Mouse (Mus musculus) cerebellum, adult 9-11 months (tissue): Measurements from ENCODE around the gene Comp.

Experiments used
- DNase-seq: peaks from one replicate; pipeline ENCODE4 v3.0.0; 2022

Comp gene

DNA sequence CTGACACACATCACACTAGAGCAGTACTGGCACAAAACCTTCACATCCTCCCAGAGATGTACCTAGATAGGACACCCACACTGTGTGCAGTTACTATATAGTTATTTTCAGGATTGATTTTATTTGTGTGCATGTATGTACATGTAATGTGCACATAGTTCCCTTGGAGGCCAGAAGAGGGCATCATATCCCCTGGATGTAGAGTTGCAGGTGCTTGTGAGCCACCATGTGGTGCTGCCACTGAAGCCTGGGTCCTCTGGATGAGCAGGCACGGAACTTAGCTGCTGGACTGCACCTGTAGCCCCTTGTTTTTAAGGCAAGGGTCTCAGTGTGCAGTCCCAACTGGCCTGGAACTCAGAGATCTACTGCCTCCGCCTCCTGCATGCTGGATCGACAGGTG, 30.9 kb downstream of the Comp start:
- DNase-seq, result no peak

DNA sequence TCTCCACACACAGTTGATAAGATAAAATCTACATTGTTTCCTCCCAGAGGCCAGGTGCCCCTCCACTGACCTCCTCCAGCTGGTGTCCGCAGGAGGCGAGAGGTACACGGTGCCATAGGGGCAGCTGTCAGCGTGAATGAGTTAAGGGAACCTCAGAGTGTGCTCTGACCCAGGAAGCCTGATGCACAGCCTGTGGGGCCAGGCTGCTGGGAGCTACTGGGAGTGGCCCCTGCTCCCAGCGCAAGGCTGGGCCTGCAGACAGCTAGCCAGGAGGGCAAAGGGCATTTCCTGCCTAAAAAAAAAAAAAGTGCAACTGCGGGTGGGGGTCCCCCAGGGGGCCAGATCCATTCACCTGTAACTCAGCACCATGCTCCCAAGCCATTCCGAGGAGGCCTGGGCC, 31.8 kb downstream of the Comp start:
- DNase-seq, result no peak

DNA sequence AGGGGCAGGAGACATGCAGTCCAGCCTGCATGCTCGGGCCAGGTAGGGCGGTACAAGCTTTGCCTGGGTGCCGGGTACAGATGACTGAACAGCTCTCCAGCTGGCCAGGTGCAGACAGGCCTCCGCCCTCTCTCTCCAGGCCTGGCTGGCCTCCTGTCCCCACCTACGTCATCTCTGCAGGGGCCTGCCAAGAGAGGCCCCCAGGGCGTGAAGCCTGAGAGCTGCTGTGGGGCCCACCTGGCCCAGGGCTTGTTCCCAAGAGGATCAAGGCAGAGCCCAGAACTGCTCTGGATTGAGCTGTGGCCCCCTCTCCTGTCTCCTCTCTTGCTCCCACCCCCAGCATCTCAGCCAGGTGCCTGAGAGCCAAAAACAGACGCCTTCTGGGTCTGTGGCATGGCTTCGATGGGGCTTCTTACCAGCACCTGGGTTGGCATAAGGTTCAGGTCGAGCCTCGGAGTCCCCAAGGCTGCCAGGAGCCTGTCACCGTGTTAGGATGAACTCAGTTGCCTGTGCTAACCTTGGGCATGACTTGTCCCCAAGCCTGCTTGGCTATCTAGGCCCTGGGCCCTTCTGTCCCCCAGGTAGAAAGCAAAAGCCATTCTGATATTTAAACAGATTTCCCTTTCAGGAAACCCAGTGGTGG, 33.2 kb downstream of the Comp start:
- DNase-seq, result peak; percentile 77

GRCm38 (mm10) chr8:70408301-70408700, 34.9 kb downstream of the Comp start:
- peak; percentile 69 for DNase-seq

DNA sequence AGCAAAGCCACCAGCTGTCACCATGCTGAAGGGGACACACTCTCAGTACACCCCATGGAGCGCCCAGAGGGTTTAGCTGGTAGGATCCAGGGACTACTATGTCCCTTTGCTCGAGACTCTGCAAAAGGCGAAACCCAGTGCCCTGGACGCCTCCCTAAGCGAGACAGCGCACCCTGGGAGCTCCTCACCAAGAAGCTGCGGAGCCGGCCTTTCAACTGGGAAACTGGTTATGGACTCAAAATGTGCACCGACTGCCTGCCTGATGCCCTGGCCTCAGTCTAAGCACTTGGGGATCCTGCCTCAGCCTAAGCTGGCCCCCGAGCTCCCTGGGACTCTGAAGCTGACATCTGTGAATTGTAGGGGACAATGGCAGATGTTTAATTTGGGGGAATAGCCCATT, 35.7 kb downstream of the Comp start:
- no peak for DNase-seq

DNA sequence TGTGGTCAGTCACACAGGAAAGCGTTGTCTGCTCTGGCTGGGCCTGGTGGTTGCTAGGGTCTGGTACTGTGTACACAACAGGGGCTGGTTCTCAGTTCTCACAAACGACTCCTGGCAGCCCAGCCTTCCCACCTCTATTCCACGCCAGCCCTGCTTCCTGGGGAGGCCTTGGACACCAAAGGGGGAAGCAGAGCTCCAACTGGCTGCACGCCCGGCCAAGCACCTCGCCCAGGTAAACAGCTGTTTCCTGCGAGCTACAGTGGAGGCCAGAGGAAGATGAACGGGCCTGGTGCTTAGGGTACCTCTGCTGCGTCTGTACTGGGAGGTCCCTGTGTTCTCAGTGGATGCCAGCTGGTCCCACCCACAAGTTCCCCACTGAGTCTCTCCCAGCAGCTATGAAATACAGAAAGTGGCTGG, 36.1 kb downstream of the Comp start:
- peak; percentile 77 for DNase-seq

GRCm38 (mm10) chr8:70410281-70410680, 36.9 kb downstream of the Comp start:
- DNase-seq, result peak; percentile 80

DNA sequence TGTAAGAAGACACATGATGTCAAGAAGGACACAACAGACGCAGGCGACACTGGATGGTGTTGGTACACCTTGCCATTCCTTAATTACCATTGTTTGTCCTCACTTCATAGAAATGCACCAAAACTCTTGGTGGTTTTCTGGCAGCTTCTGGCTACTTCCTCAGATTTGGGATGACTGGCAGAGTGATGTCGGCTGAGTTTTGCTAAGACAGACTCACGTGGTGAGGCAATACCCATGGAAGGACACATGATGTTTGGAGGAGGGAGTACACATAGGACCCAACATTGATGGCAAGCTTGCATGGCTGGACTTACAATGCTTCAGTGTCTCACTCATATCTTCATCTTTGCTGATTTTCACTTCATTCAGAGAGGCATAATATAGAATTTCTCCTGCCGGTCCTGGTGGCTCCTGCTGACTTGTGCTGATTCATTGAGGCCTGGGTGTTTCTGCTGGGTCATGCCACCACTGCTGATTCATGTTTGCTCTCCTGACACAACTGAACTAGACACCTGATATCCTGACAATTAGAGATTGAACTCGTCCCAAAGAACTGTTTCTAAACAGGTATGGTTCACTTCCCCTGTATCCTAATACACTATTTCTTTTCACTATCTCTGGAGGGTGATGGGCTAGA, 41.1 kb downstream of the Comp start:
- no peak for DNase-seq

DNA sequence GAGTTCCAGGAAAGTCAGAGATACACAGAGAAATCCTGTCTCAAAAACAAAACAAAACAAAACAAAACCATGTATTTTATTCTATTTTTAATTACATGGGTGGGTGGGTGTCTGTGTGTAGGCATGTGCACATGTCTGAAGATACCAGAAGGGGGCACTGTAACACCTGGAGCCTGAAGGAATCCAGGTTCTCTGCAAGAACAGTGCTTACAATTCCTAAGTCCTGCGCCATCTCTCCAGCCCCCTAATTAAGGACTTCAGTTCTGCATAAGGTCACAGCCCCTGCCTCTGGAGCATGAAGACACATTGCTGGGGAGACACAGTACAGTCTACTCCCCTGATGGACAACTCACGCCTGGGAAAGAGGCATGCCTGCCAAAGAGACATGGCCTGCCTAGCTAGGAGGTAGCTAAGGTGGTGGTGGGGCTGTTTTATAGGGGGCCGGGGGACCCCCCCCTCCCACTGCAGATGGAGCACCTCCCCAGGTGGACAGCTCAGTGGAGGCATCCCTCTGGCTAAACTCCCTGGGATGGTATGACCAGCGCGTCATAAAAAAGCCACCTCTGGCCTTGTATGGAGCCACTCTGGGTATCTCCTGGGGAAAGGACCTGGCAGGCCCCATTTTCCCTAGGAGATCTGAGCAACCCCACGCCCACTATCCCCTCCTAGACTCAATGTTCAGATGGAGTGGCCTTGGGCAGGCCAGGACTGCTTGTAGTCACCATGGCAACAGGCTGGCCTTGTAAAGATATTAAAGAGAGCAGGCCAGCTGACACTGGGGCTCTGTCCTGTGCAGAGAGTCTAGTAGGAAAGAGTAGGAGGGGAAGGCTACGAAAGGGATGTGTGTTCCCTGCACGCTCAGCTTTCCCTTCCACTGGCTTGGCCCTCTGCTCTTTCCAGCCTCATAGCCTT, 42.4 kb downstream of the Comp start:
- no peak for DNase-seq

DNA sequence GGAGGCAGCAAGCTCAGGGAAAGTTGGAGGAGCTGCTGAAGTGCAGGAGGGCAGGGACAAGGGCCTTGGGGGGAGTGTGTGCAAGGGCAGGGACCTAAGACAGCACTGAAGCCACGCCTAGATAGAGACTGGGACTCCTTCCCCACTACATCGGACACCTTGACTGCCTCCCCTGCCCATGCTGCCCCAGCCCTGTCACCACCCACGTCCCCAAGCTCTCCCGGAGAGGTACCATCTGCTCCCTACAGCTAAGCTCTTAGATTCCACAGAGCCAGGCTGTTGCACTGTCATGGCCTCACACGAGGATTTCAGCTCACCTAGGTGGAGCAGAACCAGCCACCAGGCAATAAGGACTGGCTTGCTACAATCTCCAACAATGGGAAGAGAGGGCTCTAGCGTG, 43.6 kb downstream of the Comp start:
- peak; percentile 84 for DNase-seq

GRCm38 (mm10) chr8:70417914-70418313, 44.6 kb downstream of the Comp start:
- DNase-seq, result no peak

GRCm38 (mm10) chr8:70418954-70419353, 45.6 kb downstream of the Comp start:
- DNase-seq, result peak; percentile 73

DNA sequence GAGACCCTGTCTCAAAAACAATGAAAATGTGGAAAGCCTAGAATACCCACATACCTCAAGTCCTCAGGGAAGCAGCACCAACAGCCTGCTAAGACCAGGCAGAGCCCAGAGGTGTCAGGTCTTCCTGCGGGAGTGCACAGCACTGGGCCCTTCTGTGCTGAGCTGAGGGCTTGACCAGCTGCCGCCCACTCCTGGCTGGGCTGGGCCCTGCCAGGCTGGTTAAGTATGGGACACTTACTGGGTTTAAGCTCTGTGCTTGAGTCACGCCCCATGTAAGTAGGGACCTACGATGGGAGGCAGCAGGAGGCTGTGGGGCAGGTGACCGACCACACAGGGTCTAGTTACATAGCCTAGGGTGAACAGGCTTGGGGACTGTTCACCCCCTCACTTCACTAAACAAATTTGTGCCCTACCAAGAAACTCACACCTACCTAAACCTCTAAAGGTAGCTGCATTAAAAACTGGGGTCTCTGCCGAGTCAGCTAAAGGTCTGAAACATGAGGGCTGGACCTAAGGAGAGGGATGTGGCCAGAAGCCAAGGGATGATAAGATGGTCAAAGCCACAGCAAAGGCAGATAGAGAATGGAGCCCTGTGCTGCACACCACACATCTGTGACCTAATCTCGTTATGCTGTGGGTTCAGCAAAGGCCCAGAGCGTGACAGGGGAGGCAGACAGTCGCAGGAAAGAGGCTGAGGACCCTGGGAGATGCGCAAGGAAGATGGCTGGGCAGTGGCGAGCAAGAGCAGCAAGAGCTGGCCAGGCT, 46.7 kb downstream of the Comp start:
- DNase-seq, result peak; percentile 45

DNA sequence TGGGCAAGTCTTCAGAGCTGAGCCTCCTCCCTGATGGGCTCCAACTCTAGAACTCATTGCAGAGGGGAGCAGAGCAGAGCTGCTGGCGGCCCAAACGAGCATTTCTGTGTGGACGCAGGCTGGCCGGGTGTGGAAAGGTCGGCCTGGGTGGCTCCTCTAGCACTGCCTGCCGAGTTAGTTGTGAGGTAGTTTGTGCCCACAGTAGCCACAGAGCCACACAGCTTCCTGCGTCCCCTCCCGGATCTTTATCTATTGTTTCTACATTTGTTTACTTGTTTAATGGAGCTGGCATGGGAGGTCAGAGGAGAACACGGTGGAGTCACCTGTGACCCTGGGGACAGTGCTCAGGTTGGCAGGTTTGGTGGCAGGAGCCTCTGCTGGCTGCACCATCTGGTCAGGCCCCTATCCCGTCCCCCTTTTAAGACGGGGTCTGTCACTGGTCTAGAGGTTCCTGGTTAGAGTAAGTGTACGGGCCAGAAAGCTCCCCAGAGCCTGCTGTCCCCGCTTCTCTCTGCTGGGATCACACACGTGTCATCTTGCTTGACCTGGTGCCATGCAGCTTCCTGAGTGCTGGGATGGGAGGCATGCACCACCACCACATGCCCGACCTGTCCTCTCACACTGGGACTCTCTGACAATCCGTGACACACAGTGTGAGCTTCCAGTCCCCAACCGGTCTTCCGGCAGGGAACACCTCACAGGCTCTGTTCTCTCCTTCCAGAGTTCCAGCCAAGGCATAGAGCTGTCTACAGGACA, 48.2 kb downstream of the Comp start:
- peak; percentile 52 for DNase-seq

GRCm38 (mm10) chr8:70422722-70423121, 49.4 kb downstream of the Comp start:
- DNase-seq, result no peak

DNA sequence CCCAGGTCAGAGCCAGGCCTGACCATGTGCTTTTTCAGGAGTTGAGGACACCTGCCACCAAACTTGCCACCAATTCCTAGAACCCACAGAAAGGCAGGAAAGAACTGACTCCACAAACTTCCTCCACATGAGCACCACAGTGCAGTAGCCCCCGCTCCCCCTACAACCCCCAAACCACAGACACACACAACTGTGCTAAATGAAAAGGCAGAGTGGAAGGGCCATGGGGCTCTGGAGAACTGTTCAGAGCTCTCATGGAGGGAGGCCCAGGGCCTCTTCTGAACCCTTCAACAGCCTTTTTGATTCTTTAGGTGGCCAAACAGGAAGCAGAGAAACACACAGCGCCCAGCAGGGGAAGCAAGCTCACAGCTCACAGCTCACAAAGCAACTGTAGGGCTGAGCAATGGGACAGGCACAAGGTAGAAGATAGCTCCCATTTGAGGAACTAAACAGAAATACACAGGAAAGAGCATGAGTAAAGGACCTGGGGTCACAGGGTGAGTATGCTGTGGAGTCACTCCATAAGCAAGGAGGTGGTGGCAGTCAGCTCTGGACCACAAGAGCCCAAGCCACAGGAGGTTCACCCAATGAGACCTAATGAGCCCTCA, 53.0 kb downstream of the Comp start:
- no peak for DNase-seq

- DNase-seq, result no peak
These were observed 57.9 kb downstream of the Comp start for GRCm38 (mm10) chr8:70431213-70431612.
